Mouse (Mus musculus): ENCODE measurements around the gene Medag. TPM values are rescaled to one million over a fixed set of nuclear protein-coding genes. Genes with fewer than 3 reads are reported as not detected.

Gene Medag
- polyA plus RNA-seq (2012; rRNA removed): 0.37 and 0.41 TPM in 2 replicates

DNA sequence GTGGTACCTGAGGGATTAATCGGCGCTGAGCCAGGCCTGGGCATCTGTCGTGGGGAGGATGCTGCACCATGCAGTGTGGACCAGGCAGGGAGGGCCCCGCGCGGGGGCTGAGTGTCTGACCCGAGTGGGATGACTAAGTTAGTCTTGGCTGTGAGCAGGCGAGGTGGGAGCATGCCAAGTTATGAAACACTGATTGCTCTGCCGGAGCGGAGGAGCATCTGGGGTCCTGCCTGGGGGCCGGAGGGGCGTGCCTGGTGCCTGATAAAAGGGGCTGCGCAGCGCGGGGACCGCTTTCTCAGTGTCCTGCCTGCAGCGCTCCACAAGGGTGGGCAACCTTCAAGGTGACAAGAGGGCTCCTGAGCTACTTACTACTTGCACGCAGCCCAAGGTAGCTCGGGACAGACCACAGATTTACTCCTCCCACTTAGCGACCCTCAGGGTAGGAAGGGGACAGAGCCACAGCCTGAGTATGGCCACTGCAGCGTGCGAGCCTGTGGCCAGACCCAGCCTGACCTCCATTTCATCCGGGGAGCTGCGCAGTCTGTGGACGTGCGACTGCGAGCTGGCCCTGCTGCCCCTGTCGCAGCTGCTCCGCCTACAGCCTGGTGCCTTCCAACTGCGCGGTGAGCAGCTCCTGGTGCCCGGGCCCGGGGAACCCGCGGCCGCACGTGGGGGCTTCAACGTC lies at the start of gene Medag:
TSS of gene Medag (plus strand) at position 241 of the 685 bp plus-strand sequence.
- Histone ChIP-seq H3K36me3 (ENCODE audit: control insufficient read depth, insufficient read depth, low read length) (no peaks in the 10 kb centered on the region), H3K4me1 (ENCODE audit: control insufficient read depth, insufficient read depth, low read length) (peaks cover 8% of the 10 kb centered on the region), H3K27ac (ENCODE audit: control insufficient read depth, insufficient read depth, low read depth, low read length) (no peak within 1 kb of the TSS), H3K4me3 (ENCODE audit: control insufficient read depth, low read depth, low read length) (peak within 1 kb of the TSS; percentile 33), H3K27me3 (ENCODE audit: control insufficient read depth, insufficient read depth, low read length) (no peaks in the 10 kb centered on the region)
- TF ChIP-seq CTCF (IDR thresholded peaks at IDR 0.05; ENCODE audit: control insufficient read depth, insufficient read depth, insufficient replicate concordance, low read depth, low read length) (no peak), POLR2A (IDR thresholded peaks at IDR 0.05; ENCODE audit: control insufficient read depth, low read depth, low read length) (0 out of 2 replicates have a peak, but pooled peaks have one; percentile 14)

GRCm38 (mm10) chr5:149362626-149363025 lies 48.9 kb upstream of the Medag start:
- Histone ChIP-seq H3K27ac (ENCODE audit: control insufficient read depth, insufficient read depth, low read depth, low read length) (no peak overlapping the region), H3K4me1 (ENCODE audit: control insufficient read depth, insufficient read depth, low read length) (peaks cover 8% of the 10 kb centered on the region; the same call in 1 of the 2 replicates), H3K27me3 (ENCODE audit: control insufficient read depth, insufficient read depth, low read length) (no peaks in the 10 kb centered on the region), H3K4me3 (ENCODE audit: control insufficient read depth, low read depth, low read length) (no peak overlapping the region), H3K36me3 (ENCODE audit: control insufficient read depth, insufficient read depth, low read length) (no peaks in the 10 kb centered on the region)
- TF ChIP-seq CTCF (IDR thresholded peaks at IDR 0.05; ENCODE audit: control insufficient read depth, insufficient read depth, insufficient replicate concordance, low read depth, low read length): no peak
- no peak for TF ChIP-seq POLR2A (IDR thresholded peaks at IDR 0.05; ENCODE audit: control insufficient read depth, low read depth, low read length)

GRCm38 (mm10) chr5:149363903-149364755 lies 47.4 kb upstream of the Medag start:
- H3K27me3 ChIP-seq (ENCODE audit: control insufficient read depth, insufficient read depth, low read length): no peaks in the 10 kb centered on the region
- no peak overlapping the region for H3K4me3 ChIP-seq (ENCODE audit: control insufficient read depth, low read depth, low read length)
- H3K27ac ChIP-seq (ENCODE audit: control insufficient read depth, insufficient read depth, low read depth, low read length): no peak overlapping the region
- H3K4me1 ChIP-seq (ENCODE audit: control insufficient read depth, insufficient read depth, low read length): peaks cover 8% of the 10 kb centered on the region; the same call in 1 of the 2 replicates
- H3K36me3 ChIP-seq (ENCODE audit: control insufficient read depth, insufficient read depth, low read length): no peaks in the 10 kb centered on the region
- no peak for TF ChIP-seq POLR2A (IDR thresholded peaks at IDR 0.05; ENCODE audit: control insufficient read depth, low read depth, low read length)
- no peak for TF ChIP-seq CTCF (IDR thresholded peaks at IDR 0.05; ENCODE audit: control insufficient read depth, insufficient read depth, insufficient replicate concordance, low read depth, low read length)

GRCm38 (mm10) chr5:149367011-149367410 lies 44.5 kb upstream of the Medag start:
- no peaks in the 10 kb centered on the region for H3K27me3 ChIP-seq (ENCODE audit: control insufficient read depth, insufficient read depth, low read length)
- H3K27ac ChIP-seq (ENCODE audit: control insufficient read depth, insufficient read depth, low read depth, low read length): no peak overlapping the region
- no peak overlapping the region for H3K4me3 ChIP-seq (ENCODE audit: control insufficient read depth, low read depth, low read length)
- H3K36me3 ChIP-seq (ENCODE audit: control insufficient read depth, insufficient read depth, low read length): no peaks in the 10 kb centered on the region
- TF ChIP-seq CTCF (IDR thresholded peaks at IDR 0.05; ENCODE audit: control insufficient read depth, insufficient read depth, insufficient replicate concordance, low read depth, low read length) (no peak), POLR2A (IDR thresholded peaks at IDR 0.05; ENCODE audit: control insufficient read depth, low read depth, low read length) (no peak)
- peaks cover 8% of the 10 kb centered on the region; the same call in 1 of the 2 replicates for H3K4me1 ChIP-seq (ENCODE audit: control insufficient read depth, insufficient read depth, low read length)

DNA sequence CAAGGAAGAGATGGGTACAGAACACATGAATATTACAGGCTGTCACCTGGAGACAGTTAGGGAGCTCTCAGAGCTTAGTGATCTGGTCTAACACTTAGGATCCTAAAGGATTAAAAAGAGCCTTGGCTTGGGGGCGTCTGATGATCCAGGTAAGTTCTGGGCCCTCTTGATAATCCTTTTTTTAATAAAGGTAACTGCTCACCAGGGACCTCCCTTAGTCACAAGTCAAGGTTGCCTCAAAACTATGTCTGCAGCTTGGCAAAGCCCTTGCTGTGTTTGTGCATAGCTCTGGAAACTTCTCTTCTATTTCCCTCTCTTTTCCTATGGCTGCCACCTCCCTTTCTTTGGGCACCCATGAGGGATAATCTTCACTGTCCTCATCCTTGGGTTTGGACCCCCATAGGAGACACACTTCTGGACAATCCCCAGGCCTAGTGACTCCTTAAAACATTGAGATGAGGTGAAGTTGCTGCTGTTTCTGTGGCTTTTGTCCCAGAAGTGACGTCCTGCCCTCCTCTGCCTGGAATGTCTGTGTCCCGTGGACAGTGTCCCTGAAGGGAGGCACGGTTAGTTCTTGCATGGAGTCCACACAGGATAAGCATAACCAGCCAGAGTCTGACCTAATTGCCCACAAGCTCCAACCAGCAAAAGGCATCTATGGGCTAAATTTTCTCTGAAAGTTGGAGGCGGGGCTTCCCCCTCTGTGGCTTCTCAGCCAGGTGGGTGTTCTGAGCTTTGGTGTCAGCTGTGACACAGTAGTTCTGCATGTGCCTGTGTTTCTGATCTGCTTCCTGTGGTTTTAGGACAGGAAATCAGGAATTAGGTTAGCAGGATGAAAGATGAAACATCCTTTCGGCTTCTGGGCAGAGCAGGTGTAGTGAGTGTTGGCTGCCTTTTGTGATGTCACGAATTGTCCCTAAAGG lies 43.7 kb upstream of the Medag start:
- Histone ChIP-seq H3K27me3 (ENCODE audit: control insufficient read depth, insufficient read depth, low read length) (no peaks in the 10 kb centered on the region), H3K36me3 (ENCODE audit: control insufficient read depth, insufficient read depth, low read length) (no peaks in the 10 kb centered on the region), H3K27ac (ENCODE audit: control insufficient read depth, insufficient read depth, low read depth, low read length) (no peak overlapping the region), H3K4me1 (ENCODE audit: control insufficient read depth, insufficient read depth, low read length) (peaks cover 8% of the 10 kb centered on the region; the same call in 1 of the 2 replicates), H3K4me3 (ENCODE audit: control insufficient read depth, low read depth, low read length) (no peak overlapping the region)
- TF ChIP-seq POLR2A (IDR thresholded peaks at IDR 0.05; ENCODE audit: control insufficient read depth, low read depth, low read length) (no peak), CTCF (IDR thresholded peaks at IDR 0.05; ENCODE audit: control insufficient read depth, insufficient read depth, insufficient replicate concordance, low read depth, low read length) (no peak)

DNA sequence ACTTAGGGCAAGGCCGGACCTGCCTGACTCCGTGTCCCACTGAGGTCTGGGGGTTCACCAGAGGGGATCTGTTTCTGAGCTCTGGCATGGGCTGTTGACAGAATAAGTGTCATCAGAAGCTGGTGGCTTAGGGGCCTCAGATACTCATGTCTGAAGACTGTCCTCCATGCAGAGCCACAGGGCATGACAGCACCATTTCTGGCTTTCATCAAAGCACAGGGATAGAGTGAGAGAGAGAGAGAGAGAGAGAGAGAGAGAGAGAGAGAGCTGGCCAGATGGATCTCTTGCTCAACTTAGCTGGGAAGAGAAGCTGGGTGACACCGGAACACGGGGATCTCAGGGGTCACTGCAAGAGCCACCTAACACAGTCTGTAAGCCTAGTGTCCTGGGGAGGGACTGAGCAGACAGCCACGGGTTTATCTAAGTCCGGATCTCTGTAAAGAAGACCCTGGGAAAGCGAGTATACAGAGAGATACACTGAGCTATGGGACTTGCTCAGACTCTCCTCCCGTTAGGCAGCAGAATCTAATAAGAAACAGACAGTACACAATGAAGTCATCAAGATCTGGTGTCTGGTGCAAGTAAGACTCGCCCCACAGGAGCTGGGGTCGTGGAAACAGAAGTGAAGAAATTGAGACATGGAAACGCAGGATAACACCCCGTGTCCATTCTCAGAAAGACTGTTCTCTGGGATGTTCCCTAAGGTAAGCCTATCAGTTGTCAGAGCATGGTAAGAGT lies 42.8 kb upstream of the Medag start:
- H3K27ac ChIP-seq (ENCODE audit: control insufficient read depth, insufficient read depth, low read depth, low read length): no peak overlapping the region
- no peak for TF ChIP-seq CTCF (IDR thresholded peaks at IDR 0.05; ENCODE audit: control insufficient read depth, insufficient read depth, insufficient replicate concordance, low read depth, low read length)
- TF ChIP-seq POLR2A (IDR thresholded peaks at IDR 0.05; ENCODE audit: control insufficient read depth, low read depth, low read length): no peak
- no peaks in the 10 kb centered on the region for H3K27me3 ChIP-seq (ENCODE audit: control insufficient read depth, insufficient read depth, low read length)
- H3K4me3 ChIP-seq (ENCODE audit: control insufficient read depth, low read depth, low read length): no peak overlapping the region
- H3K36me3 ChIP-seq (ENCODE audit: control insufficient read depth, insufficient read depth, low read length): no peaks in the 10 kb centered on the region
- H3K4me1 ChIP-seq (ENCODE audit: control insufficient read depth, insufficient read depth, low read length): peaks cover 1% of the 10 kb centered on the region; the same call in 1 of the 2 replicates
